27 mouse cellular contexts compared by ENCODE assay signal in the genomic region with DNA sequence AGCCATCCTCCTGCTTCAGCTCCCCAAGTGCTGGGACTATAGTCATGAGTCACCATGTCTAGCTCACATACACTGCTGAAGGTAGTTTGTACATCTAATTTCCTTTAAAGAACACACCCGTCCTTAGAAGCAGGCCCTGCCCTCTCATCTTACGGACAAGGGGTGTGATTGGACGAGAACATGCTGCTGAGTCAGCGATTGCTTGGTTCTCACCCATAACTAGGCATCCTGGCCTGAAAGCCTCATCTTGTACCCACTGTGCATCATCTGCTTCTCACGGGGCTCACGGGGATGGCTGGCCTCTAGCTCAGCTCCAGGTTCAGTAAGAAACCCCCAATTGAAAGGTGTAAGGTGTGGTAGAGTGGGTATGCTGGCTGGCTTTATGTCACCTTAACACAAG.
"Had no signal": no experiment of that assay in that cellular context is flagged by ENCODE, and none has a peak within 500 bp of the region (broad histone marks: within the 10 kb centered on the region; RNA-seq: fewer than 3 reads in every experiment).

No protein-coding gene starts in this region.

- DNase-seq: gastrocnemius, adult 2 months; gastrocnemius, postnatal 10 days; gastrocnemius, postnatal 25 days; heart, adult 2 months; heart, postnatal 4 days; kidney, adult 18-20 months; kidney, adult 8-10 months; kidney, postnatal 10 days; kidney, postnatal 25 days; kidney, postnatal 4 days; liver; liver, embryonic 13.5 days had no signal

- H3K36me3 ChIP-seq: heart, embryonic 13.5 days; heart, embryonic 15.5 days; hindbrain, embryonic 10.5 days; hindbrain, embryonic 12.5 days; intestine, embryonic 15.5 days; limb, embryonic 10.5 days; limb, embryonic 12.5 days; liver, embryonic 13.5 days had no signal

- H3K27me3 ChIP-seq: hindbrain, embryonic 12.5 days; intestine, embryonic 15.5 days; liver, embryonic 13.5 days had no signal

- H3K27ac ChIP-seq: gastrocnemius, adult 2 months; heart, adult 2 months; heart, embryonic 13.5 days; heart, embryonic 15.5 days; hindbrain, embryonic 10.5 days; hindbrain, embryonic 12.5 days; hindbrain, embryonic 14.5 days; intestine, embryonic 15.5 days; layer of hippocampus, adult 2 months; left cerebral cortex, adult 2 months; limb, embryonic 10.5 days; limb, embryonic 12.5 days; liver, embryonic 13.5 days had no signal

- ATAC-seq: hindbrain, embryonic 16.5 days; inflammation-experienced regulatory T-cells, adult 6 months; intestine, embryonic 15.5 days; intestine, postnatal 0 days had no signal

- H3K4me3 ChIP-seq: gastrocnemius, adult 2 months; heart, adult 2 months; heart, embryonic 13.5 days; heart, embryonic 15.5 days; hindbrain, embryonic 10.5 days; hindbrain, embryonic 12.5 days; intestine, embryonic 15.5 days; layer of hippocampus, adult 2 months; left cerebral cortex, adult 2 months; limb, embryonic 10.5 days; limb, embryonic 12.5 days; liver, embryonic 13.5 days had no signal

- H3K9me3 ChIP-seq: heart, embryonic 13.5 days; heart, embryonic 15.5 days; hindbrain, embryonic 12.5 days; intestine, embryonic 15.5 days; limb, embryonic 10.5 days; limb, embryonic 12.5 days; liver, embryonic 13.5 days had no signal

- H3K9ac ChIP-seq: heart, embryonic 13.5 days; heart, embryonic 15.5 days; hindbrain, embryonic 12.5 days; hindbrain, embryonic 14.5 days; intestine, embryonic 15.5 days; limb, embryonic 12.5 days; liver, embryonic 13.5 days had no signal

- H3K4me2 ChIP-seq: heart, embryonic 11.5 days; heart, embryonic 13.5 days; heart, embryonic 15.5 days; hindbrain, embryonic 12.5 days; hindbrain, embryonic 14.5 days; intestine, embryonic 15.5 days; limb, embryonic 12.5 days; liver, embryonic 11.5 days; liver, embryonic 13.5 days had no signal

- H3K4me1 ChIP-seq: heart, embryonic 13.5 days; heart, embryonic 15.5 days; intestine, embryonic 15.5 days; liver, embryonic 13.5 days had no signal
